Mouse (Mus musculus) thymus, adult 2 months (tissue): Measurements from ENCODE around the gene Xpo4. TPM values are rescaled to one million over a fixed set of nuclear protein-coding genes. Genes with fewer than 3 reads are reported as not detected.
"Not testable (repeated sequence)": the region's sequence is repeated elsewhere in the genome, so short reads cannot be mapped to it uniquely, and the experiment has no call there.

Experiments used
- DNase-seq: peaks from one replicate; pipeline ENCODE4 v3.0.0; 2021
- H3K27ac ChIP-seq: fragments of 200-500 bp; 2 replicates; pipeline ENCODE4 v1.5.1; 2012; ENCODE audit warnings: low read length, control low read depth; ENCODE audit not compliant: control insufficient read depth, insufficient read depth
- H3K27me3 ChIP-seq: fragments of 200-500 bp; 2 replicates; pipeline ENCODE4 v1.6.1; 2012; ENCODE audit warnings: mild to moderate bottlenecking, low read length, moderate library complexity, mixed read lengths; ENCODE audit not compliant: control insufficient read depth, insufficient read depth
- H3K36me3 ChIP-seq: fragments of 200-500 bp; 2 replicates; pipeline ENCODE4 v1.6.1; 2012; ENCODE audit warnings: mild to moderate bottlenecking, low read length, moderate library complexity; ENCODE audit not compliant: control insufficient read depth, insufficient read depth
- H3K4me1 ChIP-seq: fragments of 200-500 bp; replicated peaks from 2 replicates; pipeline ENCODE4 v1.6.1; 2012; ENCODE audit warnings: low read length; ENCODE audit not compliant: control insufficient read depth, insufficient read depth
- H3K4me3 ChIP-seq: fragments of 200-500 bp; 2 replicates; pipeline ENCODE4 v1.5.1; 2012; ENCODE audit warnings: mild to moderate bottlenecking, low read length, control low read depth, moderate library complexity; ENCODE audit not compliant: control insufficient read depth, insufficient read depth
- CTCF ChIP-seq: fragments of 200-500 bp; IDR thresholded peaks from 2 replicates; pipeline ENCODE4 v1.5.1; 2012; ENCODE audit warnings: mild to moderate bottlenecking, control low read depth, low read length, moderate library complexity, borderline replicate concordance; ENCODE audit not compliant: control insufficient read depth, poor library complexity, insufficient read depth; ENCODE audit errors: extremely low read depth
- POLR2A ChIP-seq: fragments of 200-500 bp; IDR thresholded peaks from 2 replicates; pipeline ENCODE4 v1.6.1; 2012; ENCODE audit warnings: mild to moderate bottlenecking, low read length, control low read depth, moderate library complexity; ENCODE audit not compliant: control insufficient read depth, poor library complexity, insufficient read depth; ENCODE audit errors: extremely low read depth
- WGBS: fragments of 180-500 bp; shearing (Covaris S2); methylation state at CpG from one replicate; pipeline ENCODE4 v1.1.7; 2018; 5-methylcytosine and 5-hydroxymethylcytosine counted together
- polyA plus RNA-seq: library from polyadenylated mRNA; depleted of rRNA; stranded (reverse); fragments of >200 nt; gene quantifications from 2 replicates; pipeline ENCODE4 v1.2.3, GENCODE M21; 2012

Xpo4 gene
- polyA plus RNA-seq, 1 experiment = 5.9 TPM

- 98% methylated on average over 16 of the region's 16 CpGs for WGBS
- H3K27me3 ChIP-seq = no peaks in the 10 kb centered on the region
- TF ChIP-seq CTCF (no peak), POLR2A (no peak)
- H3K4me3 ChIP-seq = no peak overlapping the region
- no peak overlapping the region for H3K27ac ChIP-seq
- no peaks in the 10 kb centered on the region for H3K36me3 ChIP-seq
- H3K4me1 ChIP-seq = no peaks in the 10 kb centered on the region
- DNase-seq = no peak
Measured at GRCm38 (mm10) chr14:57694246-57694645, 29.0 kb upstream of the Xpo4 start.

- DNase-seq = no peak
- no peaks in the 10 kb centered on the region for H3K4me1 ChIP-seq
- H3K27me3 ChIP-seq = no peaks in the 10 kb centered on the region
- H3K36me3 ChIP-seq = no peaks in the 10 kb centered on the region
- TF ChIP-seq CTCF = no peak
- no peak for TF ChIP-seq POLR2A
- no peak overlapping the region for H3K27ac ChIP-seq
- 52% methylated on average over 17 of the region's 17 CpGs for whole genome bisulfite sequencing
- no peak overlapping the region for H3K4me3 ChIP-seq
Measured at GRCm38 (mm10) chr14:57692517-57693130, 27.4 kb upstream of the Xpo4 start.

GRCm38 (mm10) chr14:57691316-57691715 lies 26.1 kb upstream of the Xpo4 start:
- no peak overlapping the region for H3K4me3 ChIP-seq
- no peak for DNase-seq
- no peaks in the 10 kb centered on the region for H3K4me1 ChIP-seq
- no peak for TF ChIP-seq CTCF
- TF ChIP-seq POLR2A = no peak
- H3K27ac ChIP-seq = no peak overlapping the region
- H3K36me3 ChIP-seq = no peaks in the 10 kb centered on the region
- no peaks in the 10 kb centered on the region for H3K27me3 ChIP-seq
- WGBS = 96% methylated on average over 24 of the region's 24 CpGs

- Histone ChIP-seq H3K36me3 (no peaks in the 10 kb centered on the region), H3K27me3 (no peaks in the 10 kb centered on the region), H3K27ac (no peak overlapping the region), H3K4me1 (no peaks in the 10 kb centered on the region), H3K4me3 (no peak overlapping the region)
- 98% methylated on average over 8 of the region's 8 CpGs for WGBS
- no peak for TF ChIP-seq CTCF
- no peak for TF ChIP-seq POLR2A
- DNase-seq = no peak
Measured at GRCm38 (mm10) chr14:57690681-57691080, 25.5 kb upstream of the Xpo4 start.

GRCm38 (mm10) chr14:57688066-57688465 lies 22.8 kb upstream of the Xpo4 start:
- not testable (repeated sequence) for DNase-seq, H3K27ac ChIP-seq, H3K4me3 ChIP-seq, H3K36me3 ChIP-seq, H3K4me1 ChIP-seq, H3K27me3 ChIP-seq
- WGBS = 98% methylated on average over 7 of the region's 7 CpGs

- no peak for DNase-seq
- 97% methylated on average over 5 of the region's 5 CpGs for WGBS
- Histone ChIP-seq H3K27me3 (no peaks in the 10 kb centered on the region), H3K36me3 (no peaks in the 10 kb centered on the region), H3K4me1 (no peaks in the 10 kb centered on the region), H3K4me3 (no peak overlapping the region), H3K27ac (no peak overlapping the region)
- no peak for TF ChIP-seq CTCF
Measured at GRCm38 (mm10) chr14:57687441-57687840, 22.2 kb upstream of the Xpo4 start.

- H3K36me3 ChIP-seq = no peaks in the 10 kb centered on the region
Measured at GRCm38 (mm10) chr14:57686647-57687046, 21.4 kb upstream of the Xpo4 start.

More at GRCm38 (mm10) chr14:57686647-57687046, 21.4 kb upstream of the Xpo4 start:
- Histone ChIP-seq H3K27ac (no peak overlapping the region), H3K4me1 (no peaks in the 10 kb centered on the region), H3K27me3 (no peaks in the 10 kb centered on the region), H3K4me3 (no peak overlapping the region)
- WGBS = 95% methylated on average over 6 of the region's 6 CpGs
- DNase-seq = no peak
- no peak for TF ChIP-seq POLR2A
- no peak for TF ChIP-seq CTCF
